Comparison of ENCODE assay signal across 15 mouse cellular contexts in the genomic region with DNA sequence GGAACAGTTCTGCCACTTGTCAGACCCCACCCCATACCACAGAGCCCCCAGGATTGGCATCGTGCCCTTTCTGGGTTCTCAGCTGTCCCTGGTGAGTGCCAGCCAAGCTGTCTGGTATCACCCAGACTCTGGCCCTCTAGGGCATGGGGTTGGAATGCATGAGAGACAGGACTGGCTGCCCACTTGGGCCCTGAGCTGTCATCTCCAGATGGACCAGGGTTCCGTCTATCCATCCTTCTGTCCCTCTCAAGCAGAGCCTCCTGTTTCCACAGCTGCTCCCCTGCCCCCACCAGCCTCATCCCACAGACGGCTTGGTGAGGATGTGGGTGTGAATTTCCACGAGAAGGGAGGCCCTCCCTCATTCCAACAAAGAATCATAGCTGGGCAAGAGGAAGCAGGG. TPM values are rescaled to one million over a fixed set of nuclear protein-coding genes. Genes with fewer than 3 reads are reported as not detected.
DNase-seq lines count a peak whose midpoint lies in the region; ATAC-seq and TF ChIP-seq lines count a peak whose summit lies in the region.
"Had no signal": no experiment of that assay in that cellular context is flagged by ENCODE, and none has a peak within 500 bp of the region (broad histone marks: within the 10 kb centered on the region; RNA-seq: fewer than 3 reads in every experiment).

No protein-coding gene starts in this region.

- no peak overlapping the region for H3K9ac ChIP-seq in midbrain, embryonic 16.5 days (ENCODE audit: low read depth, low read length)
- H3K9ac ChIP-seq in hindbrain, embryonic 15.5 days, result no peak overlapping the region
- H3K9ac ChIP-seq: embryonic facial prominence, embryonic 15.5 days; heart, embryonic 15.5 days; intestine, embryonic 15.5 days; liver, postnatal 0 days had no signal

- H3K27me3 ChIP-seq in midbrain, embryonic 10.5 days (ENCODE audit: low read depth, poor library complexity, severe bottlenecking), result peaks cover 98% of the 10 kb centered on the region
- no peaks in the 10 kb centered on the region; the same call in 1 of the 2 replicates for H3K27me3 ChIP-seq in midbrain, embryonic 16.5 days (ENCODE audit: control insufficient read depth, insufficient read depth, low read depth, low read length)
- H3K27me3 ChIP-seq in hindbrain, embryonic 15.5 days, result peaks cover 8% of the 10 kb centered on the region; the same call in 1 of the 2 replicates
- no peaks in the 10 kb centered on the region for H3K27me3 ChIP-seq in myocyte (ENCODE audit: control insufficient read depth, insufficient read depth, insufficient read length)

- TF ChIP-seq POLR2A in myocyte (IDR thresholded peaks at IDR 0.05; ENCODE audit: insufficient read length, low read depth), result no peak

- H3ac ChIP-seq in myocyte (ENCODE audit: control insufficient read depth, insufficient read length), result no peak overlapping the region

- peak; percentile 72 to 84 for DNase-seq in cerebellum, postnatal 10 days
- DNase-seq in cerebellum, adult 11-12 months, result no peak
- no peak for DNase-seq in midbrain, embryonic 10.5 days (ENCODE audit: low spot score)
- no peak for DNase-seq in ovary, postnatal 14 days (ENCODE audit: low spot score)
- DNase-seq: gastrocnemius, adult 2 months; kidney, postnatal 10 days; liver, postnatal 0 days had no signal

- no peak for ATAC-seq in midbrain, embryonic 16.5 days
- ATAC-seq in hindbrain, embryonic 15.5 days (ENCODE audit: low FRiP score, low read depth), result 0 out of 2 replicates have a peak, but pooled peaks have one; percentile 11
- ATAC-seq in granulocyte monocyte progenitor cell, adult 5-6 weeks (replicated peaks; ENCODE audit: poor library complexity, severe bottlenecking), result no peak
- ATAC-seq: intestine, embryonic 15.5 days; liver, postnatal 0 days had no signal

- WGBS in midbrain, embryonic 10.5 days, result 69% methylated on average over 4 of the region's 4 CpGs
- 55% methylated on average over 4 of the region's 4 CpGs for WGBS in midbrain, embryonic 16.5 days
- 38% methylated on average over 4 of the region's 4 CpGs for WGBS in hindbrain, embryonic 15.5 days

- H3K36me3 ChIP-seq in midbrain, embryonic 10.5 days, result no peaks in the 10 kb centered on the region
- H3K36me3 ChIP-seq in midbrain, embryonic 16.5 days (ENCODE audit: control insufficient read depth, insufficient read depth, low read length), result no peaks in the 10 kb centered on the region
- no peaks in the 10 kb centered on the region for H3K36me3 ChIP-seq in hindbrain, embryonic 15.5 days
- no peaks in the 10 kb centered on the region for H3K36me3 ChIP-seq in myocyte (ENCODE audit: control insufficient read depth, insufficient read depth)
- H3K36me3 ChIP-seq: embryonic facial prominence, embryonic 15.5 days; heart, embryonic 15.5 days; intestine, embryonic 15.5 days had no signal

- 0 out of 2 replicates have a peak overlapping the region, but pooled peaks have one; percentile 39 for H3K27ac ChIP-seq in midbrain, embryonic 10.5 days (replicated peaks)
- H3K27ac ChIP-seq in midbrain, embryonic 16.5 days (ENCODE audit: low read length), result no peak overlapping the region
- H3K27ac ChIP-seq in hindbrain, embryonic 15.5 days (replicated peaks), result no peak overlapping the region
- H3K27ac ChIP-seq: embryonic facial prominence, embryonic 15.5 days; gastrocnemius, adult 2 months; heart, embryonic 15.5 days; intestine, embryonic 15.5 days had no signal

- H3K9me3 ChIP-seq in midbrain, embryonic 10.5 days (replicated peaks), result peaks cover 4% of the 10 kb centered on the region; the same call in 1 of the 2 replicates
- no peaks in the 10 kb centered on the region for H3K9me3 ChIP-seq in midbrain, embryonic 16.5 days (replicated peaks; ENCODE audit: control insufficient read depth, low read length, poor library complexity, severe bottlenecking)
- H3K9me3 ChIP-seq in hindbrain, embryonic 15.5 days, result no peaks in the 10 kb centered on the region
- H3K9me3 ChIP-seq: embryonic facial prominence, embryonic 15.5 days; heart, embryonic 15.5 days; intestine, embryonic 15.5 days had no signal

- no peak overlapping the region for H3K4me3 ChIP-seq in midbrain, embryonic 10.5 days
- no peak overlapping the region for H3K4me3 ChIP-seq in midbrain, embryonic 16.5 days (ENCODE audit: low read depth, low read length)
- no peak overlapping the region for H3K4me3 ChIP-seq in hindbrain, embryonic 15.5 days
- H3K4me3 ChIP-seq in myocyte, result no peak overlapping the region
- H3K4me3 ChIP-seq: embryonic facial prominence, embryonic 15.5 days; gastrocnemius, adult 2 months; heart, embryonic 15.5 days; intestine, embryonic 15.5 days had no signal

- no peaks in the 10 kb centered on the region for H3K79me2 ChIP-seq in myocyte (ENCODE audit: control insufficient read depth, insufficient read depth)

- H3K4me2 ChIP-seq in midbrain, embryonic 16.5 days (ENCODE audit: low read length), result no peak overlapping the region
- no peak overlapping the region for H3K4me2 ChIP-seq in hindbrain, embryonic 15.5 days
- no peak overlapping the region for H3K4me2 ChIP-seq in myocyte (ENCODE audit: low read depth)
- H3K4me2 ChIP-seq: embryonic facial prominence, embryonic 15.5 days; heart, embryonic 15.5 days; intestine, embryonic 15.5 days had no signal

- peaks cover 81% of the 10 kb centered on the region for H3K4me1 ChIP-seq in midbrain, embryonic 10.5 days
- H3K4me1 ChIP-seq in midbrain, embryonic 16.5 days (ENCODE audit: control insufficient read depth, insufficient read depth, low read length), result peaks cover 17% of the 10 kb centered on the region
- peaks cover 71% of the 10 kb centered on the region for H3K4me1 ChIP-seq in hindbrain, embryonic 15.5 days (replicated peaks)

TF ChIP-seq in myocyte, 11 proteins besides CTCF, POLR2A, EP300 and RAD21:
- TF ChIP-seq TCF12 (IDR thresholded peaks at IDR 0.05; ENCODE audit: insufficient read depth, poor library complexity, severe bottlenecking) (peak; percentile 57), MYOD1 (IDR thresholded peaks at IDR 0.05; ENCODE audit: control insufficient read depth in 1 of 3, insufficient read length in 2 of 3, low read depth in 2 of 3) (peak in 2 of 3 experiments; percentile 83 to 87), MYOG (IDR thresholded peaks at IDR 0.05; ENCODE audit: control insufficient read depth in 1 of 3, insufficient read depth in 1 of 3, insufficient read length in 2 of 3, low read depth in 2 of 3) (peak; percentile 17 to 95 (median 89)), TCF3 (IDR thresholded peaks at IDR 0.05; ENCODE audit: insufficient read length, low read depth) (peak; percentile 29), USF1 (IDR thresholded peaks at IDR 0.05; ENCODE audit: low read depth) (no peak)

RNA-seq across cellular contexts. Expression of a gene that starts 42.6 kb away (rescaled TPM):
- 6.0 and 7.5 TPM in 2 replicates for polyA plus RNA-seq in midbrain, embryonic 10.5 days (2016; fragmentation: Nextera tagmentation; extraction: Ambion mirVana)
- 11.6 and 12.0 TPM in 2 replicates for polyA plus RNA-seq in midbrain, embryonic 16.5 days (2015; fragmentation: Nextera tagmentation; extraction: Ambion mirVana)
- 9.8 and 11.1 TPM in 2 replicates for polyA plus RNA-seq in hindbrain, embryonic 15.5 days (2015; fragmentation: Nextera tagmentation; extraction: Ambion mirVana)
- polyA plus RNA-seq in myocyte (2012; fragmentation: generic; extraction: Trizol), result 1.2 TPM
- total RNA-seq in granulocyte monocyte progenitor cell, adult 5-6 weeks (2014; fragmentation: Nextera tagmentation), result not detected in 2 replicates
- total RNA-seq in granulocyte monocyte progenitor cell, adult 5-6 weeks (2017), result not detected in 2 replicates
- total RNA-seq: megakaryocyte, adult 5-6 weeks had no signal

RNA-seq across cellular contexts. Expression of a gene that starts 58.0 kb away (rescaled TPM):
- polyA plus RNA-seq in midbrain, embryonic 10.5 days (2016; fragmentation: Nextera tagmentation; extraction: Ambion mirVana), result 274 and 293 TPM in 2 replicates
- polyA plus RNA-seq in midbrain, embryonic 16.5 days (2015; fragmentation: Nextera tagmentation; extraction: Ambion mirVana), result 235 and 240 TPM in 2 replicates
- 233 and 239 TPM in 2 replicates for polyA plus RNA-seq in hindbrain, embryonic 15.5 days (2015; fragmentation: Nextera tagmentation; extraction: Ambion mirVana)
- 112 TPM for polyA plus RNA-seq in myocyte (2012; fragmentation: generic; extraction: Trizol)
- 61.0 and 61.2 TPM in 2 replicates for total RNA-seq in granulocyte monocyte progenitor cell, adult 5-6 weeks (2014; fragmentation: Nextera tagmentation)
- total RNA-seq in granulocyte monocyte progenitor cell, adult 5-6 weeks (2017), result 63.0 and 69.0 TPM in 2 replicates

Comparison
In these comparisons a context has a peak if more than half of its experiments do, and no peak if none do; other contexts are left out.
1. DNase-seq: peak in cerebellum, postnatal 10 days (2 of 2); none in cerebellum, adult 11-12 months (single experiment), midbrain, embryonic 10.5 days (single experiment) and ovary, postnatal 14 days (single experiment).